Mouse (Mus musculus) neural tube, embryonic 15.5 days (tissue): ENCODE measurements at regions not wholly inside any gene's neighbourhood (a gene's known extent, or its start where the extent isn't known, plus 50 kb on each side); places are given as distances from the start of the nearest gene placed in this dataset.

ENCODE experiments used
- ATAC-seq: fragments of 200-750 bp; cut with Nextera tagmentation; 2 replicates; pipeline ENCODE4 v1.8.0; 2017; ENCODE audit warnings: mild to moderate bottlenecking, moderate TSS enrichment, moderate library complexity; ENCODE audit not compliant: low FRiP score
- H3K27ac ChIP-seq: fragments of 300-500 bp; sonication (generic); replicated peaks from 2 replicates; pipeline ENCODE4 v1.5.1; 2015; ENCODE audit warnings: mild to moderate bottlenecking, inconsistent platforms
- H3K27me3 ChIP-seq: fragments of 300-500 bp; sonication (generic); replicated peaks from 2 replicates; pipeline ENCODE4 v1.6.1; 2015; ENCODE audit warnings: inconsistent platforms
- H3K36me3 ChIP-seq: fragments of 300-500 bp; sonication (generic); 2 replicates; pipeline ENCODE4 v1.6.1; 2015; ENCODE audit warnings: inconsistent platforms
- H3K4me1 ChIP-seq: fragments of 300-500 bp; sonication (generic); 2 replicates; pipeline ENCODE4 v1.6.1; 2015; ENCODE audit warnings: inconsistent platforms
- H3K4me2 ChIP-seq: fragments of 300-500 bp; sonication (generic); 2 replicates; pipeline ENCODE4 v1.6.1; 2015; ENCODE audit warnings: inconsistent platforms, mild to moderate bottlenecking, moderate library complexity
- H3K4me3 ChIP-seq: fragments of 300-500 bp; sonication (generic); replicated peaks from 2 replicates; pipeline ENCODE4 v1.5.1; 2015; ENCODE audit warnings: mild to moderate bottlenecking, inconsistent platforms
- H3K9ac ChIP-seq: fragments of 300-500 bp; sonication (generic); replicated peaks from 2 replicates; pipeline ENCODE4 v1.6.1; 2015; ENCODE audit warnings: mild to moderate bottlenecking, inconsistent platforms
- H3K9me3 ChIP-seq: fragments of 300-500 bp; sonication (generic); replicated peaks from 2 replicates; pipeline ENCODE4 v1.6.1; 2016; ENCODE audit warnings: inconsistent platforms
- WGBS: fragments of 180-500 bp; shearing (Covaris S2); methylation state at CpG from one replicate; pipeline ENCODE4 v1.1.7; 2015; ENCODE audit warnings: mixed read lengths; 5-methylcytosine and 5-hydroxymethylcytosine counted together

DNA sequence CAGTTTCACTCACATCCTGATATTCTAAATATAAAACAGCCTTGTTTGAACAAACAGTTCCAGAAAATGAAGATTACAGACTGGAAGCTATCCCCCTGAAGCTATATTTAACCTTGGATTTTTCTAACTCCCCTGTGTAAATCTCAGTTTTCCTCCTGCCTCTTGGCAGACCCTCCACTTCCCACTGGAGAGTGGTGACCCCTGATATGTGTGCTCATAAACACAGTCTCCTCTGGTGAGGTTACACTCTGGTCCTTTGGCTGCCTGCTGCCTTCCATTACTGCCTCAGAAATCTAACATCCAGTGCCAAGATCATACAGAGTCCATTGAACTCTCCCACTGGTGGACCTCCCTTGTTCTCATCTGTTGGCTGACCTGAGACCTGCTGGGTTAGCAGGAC is 610.8 kb downstream of the Hs3st4 start:
- Histone ChIP-seq H3K27me3 (no peaks in the 10 kb centered on the region), H3K4me1 (no peaks in the 10 kb centered on the region), H3K4me2 (no peak overlapping the region), H3K27ac (no peak overlapping the region), H3K9ac (no peak overlapping the region), H3K9me3 (no peaks in the 10 kb centered on the region), H3K4me3 (no peak overlapping the region), H3K36me3 (no peaks in the 10 kb centered on the region)
- no peak for ATAC-seq

DNA sequence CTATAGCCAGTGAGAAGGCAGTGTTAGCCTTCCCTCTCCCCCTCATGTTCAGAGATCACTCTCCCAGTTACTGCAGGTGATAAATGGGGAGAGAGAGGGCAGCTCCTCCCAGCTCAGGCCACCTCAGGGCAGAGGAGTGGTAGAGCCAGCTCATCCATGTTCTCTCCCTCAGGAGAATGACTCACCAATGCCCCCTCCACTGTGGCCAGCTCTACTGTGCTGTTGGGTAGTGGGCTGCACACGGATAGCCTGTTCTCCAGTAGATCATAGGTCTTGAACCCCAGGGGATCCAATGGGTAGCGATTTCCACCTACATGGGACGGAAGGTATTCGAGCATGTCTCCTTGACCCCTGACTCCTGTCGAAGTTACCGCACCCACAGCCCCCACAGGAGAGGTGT is 618.1 kb downstream of the Hs3st4 start:
- Histone ChIP-seq H3K36me3 (no peaks in the 10 kb centered on the region), H3K4me1 (no peaks in the 10 kb centered on the region), H3K4me3 (no peak overlapping the region), H3K9ac (no peak overlapping the region), H3K9me3 (no peaks in the 10 kb centered on the region), H3K4me2 (no peak overlapping the region), H3K27ac (no peak overlapping the region), H3K27me3 (no peaks in the 10 kb centered on the region)
- no peak for ATAC-seq
- 92% methylated on average over 6 of the region's 6 CpGs for WGBS

GRCm38 (mm10) chr7:124604581-124604980 is 621.9 kb downstream of the Hs3st4 start:
- H3K27ac ChIP-seq: no peak overlapping the region
- no peaks in the 10 kb centered on the region for H3K4me1 ChIP-seq
- no peak overlapping the region for H3K9ac ChIP-seq
- H3K36me3 ChIP-seq: no peaks in the 10 kb centered on the region
- no peak for ATAC-seq
- H3K4me3 ChIP-seq: no peak overlapping the region
- H3K27me3 ChIP-seq: no peaks in the 10 kb centered on the region
- 84% methylated on average over 2 of the region's 2 CpGs for WGBS
- no peak overlapping the region for H3K4me2 ChIP-seq
- no peaks in the 10 kb centered on the region for H3K9me3 ChIP-seq

- Histone ChIP-seq H3K4me1 (no peaks in the 10 kb centered on the region), H3K9me3 (no peaks in the 10 kb centered on the region), H3K9ac (no peak overlapping the region), H3K4me3 (no peak overlapping the region), H3K27ac (no peak overlapping the region), H3K4me2 (no peak overlapping the region), H3K36me3 (no peaks in the 10 kb centered on the region), H3K27me3 (no peaks in the 10 kb centered on the region)
- no peak for ATAC-seq
- 82% methylated on average over 1 of the region's 1 CpGs for WGBS
Observed at GRCm38 (mm10) chr7:124605978-124606377, 623.3 kb downstream of the Hs3st4 start.

GRCm38 (mm10) chr7:124607061-124607460 is 624.4 kb downstream of the Hs3st4 start:
- no peak for ATAC-seq
- no peak overlapping the region for H3K27ac ChIP-seq

GRCm38 (mm10) chr7:124610437-124610836 is 627.8 kb downstream of the Hs3st4 start:
- no peaks in the 10 kb centered on the region for H3K9me3 ChIP-seq
- H3K36me3 ChIP-seq: no peaks in the 10 kb centered on the region
- H3K4me3 ChIP-seq: no peak overlapping the region
- no peaks in the 10 kb centered on the region for H3K27me3 ChIP-seq
- no peak overlapping the region for H3K27ac ChIP-seq
- WGBS: 84% methylated on average over 3 of the region's 3 CpGs
- no peaks in the 10 kb centered on the region for H3K4me1 ChIP-seq
- H3K9ac ChIP-seq: no peak overlapping the region
- ATAC-seq: no peak
- no peak overlapping the region for H3K4me2 ChIP-seq

More at GRCm38 (mm10) chr7:124607061-124607460, 624.4 kb downstream of the Hs3st4 start:
- Histone ChIP-seq H3K4me2 (no peak overlapping the region), H3K4me1 (no peaks in the 10 kb centered on the region), H3K36me3 (no peaks in the 10 kb centered on the region), H3K27me3 (no peaks in the 10 kb centered on the region), H3K4me3 (no peak overlapping the region), H3K9me3 (no peaks in the 10 kb centered on the region), H3K9ac (no peak overlapping the region)

GRCm38 (mm10) chr7:124647131-124647530 is 664.5 kb downstream of the Hs3st4 start:
- Histone ChIP-seq H3K27ac (no peak overlapping the region), H3K4me2 (no peak overlapping the region), H3K36me3 (no peaks in the 10 kb centered on the region), H3K9ac (no peak overlapping the region), H3K4me3 (no peak overlapping the region), H3K27me3 (no peaks in the 10 kb centered on the region), H3K4me1 (peaks cover 7% of the 10 kb centered on the region), H3K9me3 (no peaks in the 10 kb centered on the region)
- 87% methylated on average over 6 of the region's 6 CpGs for WGBS
- ATAC-seq: no peak

DNA sequence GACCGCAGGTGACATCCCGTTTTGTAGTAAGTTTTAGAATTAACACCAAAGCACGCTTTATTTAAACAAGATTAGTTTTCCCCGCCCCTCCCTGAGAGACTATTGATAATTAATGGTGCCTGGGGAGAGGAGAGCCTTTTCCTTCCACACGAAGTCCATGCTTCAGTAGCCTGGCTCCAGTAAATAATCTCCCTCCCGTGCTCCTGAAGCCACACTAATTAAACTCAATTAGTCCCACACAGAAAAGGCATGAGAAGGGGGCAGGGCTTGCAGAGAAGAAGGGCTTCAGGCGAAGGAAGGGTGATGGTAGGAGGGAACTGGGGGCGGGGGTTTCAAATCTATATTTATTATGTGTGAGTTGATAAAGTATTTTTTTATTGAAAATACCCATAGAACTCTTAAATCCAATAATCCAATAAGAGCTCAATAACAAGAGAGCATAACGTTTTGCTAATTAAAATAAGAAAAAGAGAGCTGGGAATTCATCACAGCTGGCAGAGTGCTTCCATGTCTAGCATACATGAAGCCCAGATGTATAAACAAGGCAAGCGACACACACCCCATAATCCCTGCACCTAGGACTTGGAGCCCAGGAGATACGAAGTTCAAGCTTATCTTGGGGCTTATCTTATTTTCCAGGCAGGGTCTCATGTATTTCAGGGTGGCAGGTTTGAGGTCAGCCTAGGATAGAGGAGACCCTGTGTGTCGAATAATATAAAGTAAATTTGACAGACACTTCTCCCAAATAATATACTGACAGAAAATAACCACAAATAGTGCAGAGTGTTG is 684.7 kb downstream of the Hs3st4 start:
- no peak overlapping the region for H3K4me2 ChIP-seq
- H3K27ac ChIP-seq: no peak overlapping the region
- WGBS: 33% methylated on average over 12 of the region's 12 CpGs
- H3K9ac ChIP-seq: no peak overlapping the region
- no peak for ATAC-seq
- no peaks in the 10 kb centered on the region for H3K36me3 ChIP-seq
- no peaks in the 10 kb centered on the region for H3K27me3 ChIP-seq
- no peak overlapping the region for H3K4me3 ChIP-seq
- no peaks in the 10 kb centered on the region for H3K9me3 ChIP-seq
- H3K4me1 ChIP-seq: peaks cover 8% of the 10 kb centered on the region; the same call in 1 of the 2 replicates

DNA sequence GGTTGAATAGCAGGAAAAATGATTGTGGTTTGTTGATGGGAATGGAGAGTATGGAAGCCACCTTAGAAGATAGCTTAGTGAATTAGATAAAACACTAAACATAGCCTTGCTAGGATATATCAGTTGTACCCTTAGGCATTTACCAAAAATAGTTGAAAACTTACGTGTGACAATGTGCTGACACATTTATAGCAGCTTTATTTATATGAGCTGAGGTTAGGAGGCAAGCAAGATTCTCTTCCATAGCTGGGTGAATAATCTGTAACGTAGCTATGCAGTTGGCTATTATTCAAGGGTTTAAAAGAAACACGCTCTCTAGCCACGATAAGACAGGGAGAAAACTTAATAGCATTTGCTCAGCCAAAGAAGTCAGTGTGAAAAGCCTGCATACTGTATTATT is 685.4 kb downstream of the Hs3st4 start:
- Histone ChIP-seq H3K4me1 (peaks cover 8% of the 10 kb centered on the region; the same call in 1 of the 2 replicates), H3K9me3 (no peaks in the 10 kb centered on the region), H3K27me3 (no peaks in the 10 kb centered on the region), H3K9ac (no peak overlapping the region), H3K36me3 (no peaks in the 10 kb centered on the region), H3K4me2 (no peak overlapping the region), H3K4me3 (no peak overlapping the region), H3K27ac (no peak overlapping the region)
- ATAC-seq: no peak
- 25% methylated on average over 4 of the region's 4 CpGs for WGBS

DNA sequence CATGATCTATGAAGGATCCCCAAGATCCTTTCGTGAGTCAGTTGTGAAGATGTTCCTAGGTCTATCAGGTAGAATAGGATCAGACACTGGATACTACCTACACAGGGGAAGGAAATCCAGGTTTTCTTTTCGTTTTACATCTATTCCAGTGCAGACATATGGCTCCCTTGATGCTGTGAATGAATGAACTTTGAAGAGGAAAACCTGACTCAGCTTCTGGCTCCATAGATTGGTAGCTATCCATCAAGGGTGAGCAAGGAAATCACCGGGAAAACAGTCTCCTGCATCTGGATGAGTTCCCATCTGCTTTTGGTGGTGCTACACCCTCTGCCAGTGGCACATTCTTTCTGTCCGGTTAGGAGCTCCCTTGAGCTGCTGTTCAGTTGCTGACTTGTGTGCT is 687.8 kb downstream of the Hs3st4 start:
- Histone ChIP-seq H3K4me2 (no peak overlapping the region), H3K9me3 (no peaks in the 10 kb centered on the region), H3K4me1 (peaks cover 8% of the 10 kb centered on the region; the same call in 1 of the 2 replicates), H3K36me3 (no peaks in the 10 kb centered on the region), H3K27me3 (no peaks in the 10 kb centered on the region), H3K9ac (no peak overlapping the region), H3K27ac (no peak overlapping the region), H3K4me3 (no peak overlapping the region)
- no peak for ATAC-seq
- WGBS: 75% methylated on average over 4 of the region's 4 CpGs

DNA sequence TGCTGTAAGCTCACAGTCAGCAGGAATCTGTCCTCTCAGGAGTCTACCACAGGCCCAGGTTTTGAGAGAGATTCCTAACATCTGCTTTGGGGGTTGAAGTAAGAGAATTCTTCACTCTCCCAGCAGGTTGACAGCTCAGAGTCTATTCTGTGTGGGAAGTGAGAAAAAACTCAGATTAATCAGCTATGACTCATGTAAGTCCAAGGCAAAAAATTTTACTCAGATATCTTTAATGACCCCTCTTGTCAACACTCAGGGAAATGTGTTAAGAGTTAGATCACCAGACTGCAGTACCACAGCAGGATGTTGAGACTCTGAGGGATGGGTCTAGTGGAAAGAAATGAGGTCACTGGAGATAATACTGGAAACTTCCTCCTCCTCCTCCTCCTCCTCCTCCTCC is 688.4 kb downstream of the Hs3st4 start:
- H3K36me3 ChIP-seq: no peaks in the 10 kb centered on the region
- no peak overlapping the region for H3K4me3 ChIP-seq
- H3K4me1 ChIP-seq: peaks cover 8% of the 10 kb centered on the region; the same call in 1 of the 2 replicates
- no peak for ATAC-seq
- H3K27ac ChIP-seq: no peak overlapping the region
- no peak overlapping the region for H3K4me2 ChIP-seq
- no peak overlapping the region for H3K9ac ChIP-seq
- H3K9me3 ChIP-seq: no peaks in the 10 kb centered on the region
- no peaks in the 10 kb centered on the region for H3K27me3 ChIP-seq

DNA sequence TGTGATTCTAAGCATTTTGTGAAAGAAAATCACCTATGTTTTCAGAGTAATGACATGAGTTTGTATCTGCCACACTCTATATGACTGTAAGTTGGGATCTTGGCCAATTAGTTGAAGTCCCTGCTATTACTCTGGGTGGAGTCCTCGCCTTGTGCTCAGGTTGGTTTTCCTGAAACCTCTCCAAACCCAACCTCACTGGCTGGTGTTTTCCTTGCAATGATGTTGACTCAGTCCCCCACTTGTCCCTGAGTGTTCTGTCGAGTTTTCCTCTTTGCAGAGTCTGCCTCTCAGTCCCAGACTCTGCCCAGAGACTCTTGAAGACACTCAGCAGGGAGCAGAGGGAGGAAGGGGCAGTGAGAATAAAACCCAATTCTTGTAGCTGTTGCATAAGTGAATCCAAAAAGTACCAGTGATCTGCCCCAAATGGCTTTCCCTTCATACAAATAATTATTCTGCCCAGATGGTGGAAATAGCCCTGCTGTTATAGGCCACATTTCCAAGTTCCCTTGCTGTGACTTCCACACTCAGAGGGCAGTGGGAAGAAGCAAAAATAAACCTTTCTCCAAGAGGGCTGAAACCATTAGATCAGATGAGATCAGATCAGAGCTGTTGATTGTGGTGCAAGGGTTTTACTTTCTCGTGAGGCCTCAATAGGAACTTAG is 694.3 kb downstream of the Hs3st4 start:
- H3K4me1 ChIP-seq: no peaks in the 10 kb centered on the region
- 64% methylated on average over 3 of the region's 3 CpGs for WGBS
- no peak overlapping the region for H3K4me3 ChIP-seq
- H3K9ac ChIP-seq: no peak overlapping the region
- ATAC-seq: no peak
- no peak overlapping the region for H3K4me2 ChIP-seq
- no peaks in the 10 kb centered on the region for H3K27me3 ChIP-seq
- H3K27ac ChIP-seq: no peak overlapping the region
- no peaks in the 10 kb centered on the region for H3K9me3 ChIP-seq
- H3K36me3 ChIP-seq: no peaks in the 10 kb centered on the region
